ENCODE assay signal across 24 mouse cellular contexts in genomic region chr19:54311723-54312122, GRCm38 (mm10).
"Had no signal": no experiment of that assay in that cellular context is flagged by ENCODE, and none has a peak within 500 bp of the region (broad histone marks: within the 10 kb centered on the region; RNA-seq: fewer than 3 reads in every experiment).

No protein-coding gene starts in this region.

- DNase-seq: gastrocnemius, postnatal 14 days; gastrocnemius, postnatal 36 days; heart, adult 18-20 months; heart, postnatal 14 days; heart, postnatal 36 days; kidney, adult 18-20 months; kidney, adult 8-10 months; kidney, postnatal 10 days; kidney, postnatal 25 days; kidney, postnatal 4 days; liver; liver, embryonic 13.5 days had no signal

- H3K27me3 ChIP-seq: heart, embryonic 13.5 days; heart, embryonic 15.5 days; intestine, embryonic 15.5 days; liver, embryonic 13.5 days; liver, embryonic 15.5 days had no signal

- H3K9ac ChIP-seq: heart, embryonic 13.5 days; heart, embryonic 15.5 days; hindbrain, embryonic 14.5 days; intestine, embryonic 15.5 days; liver, embryonic 13.5 days; liver, embryonic 15.5 days had no signal

- ATAC-seq: hindbrain, postnatal 0 days; inflammation-experienced regulatory T-cells, adult 6 months; intestine, embryonic 15.5 days; intestine, postnatal 0 days had no signal

- H3K27ac ChIP-seq: heart, embryonic 13.5 days; heart, embryonic 15.5 days; hindbrain, embryonic 14.5 days; hindbrain, postnatal 0 days; intestine, embryonic 15.5 days; layer of hippocampus, adult 2 months; left cerebral cortex, adult 2 months; liver, embryonic 13.5 days; liver, embryonic 15.5 days had no signal

- H3K4me2 ChIP-seq: heart, embryonic 11.5 days; heart, embryonic 13.5 days; heart, embryonic 15.5 days; hindbrain, embryonic 14.5 days; intestine, embryonic 15.5 days; liver, embryonic 11.5 days; liver, embryonic 13.5 days; liver, embryonic 15.5 days had no signal

- H3K4me1 ChIP-seq: heart, embryonic 13.5 days; heart, embryonic 15.5 days; intestine, embryonic 15.5 days; liver, embryonic 13.5 days; liver, embryonic 15.5 days had no signal

- H3K36me3 ChIP-seq: heart, embryonic 13.5 days; heart, embryonic 15.5 days; intestine, embryonic 15.5 days; liver, embryonic 13.5 days; liver, embryonic 15.5 days had no signal

- H3K9me3 ChIP-seq: heart, embryonic 13.5 days; heart, embryonic 15.5 days; intestine, embryonic 15.5 days; liver, embryonic 13.5 days; liver, embryonic 15.5 days had no signal

- H3K4me3 ChIP-seq: heart, embryonic 13.5 days; heart, embryonic 15.5 days; intestine, embryonic 15.5 days; layer of hippocampus, adult 2 months; left cerebral cortex, adult 2 months; liver, embryonic 13.5 days; liver, embryonic 15.5 days had no signal
